Mouse (Mus musculus): ENCODE data around the gene Atxn1.
A peak's percentile ranks its signal among the peaks of the same experiment; 100 is the strongest.

Gene Atxn1

DNA sequence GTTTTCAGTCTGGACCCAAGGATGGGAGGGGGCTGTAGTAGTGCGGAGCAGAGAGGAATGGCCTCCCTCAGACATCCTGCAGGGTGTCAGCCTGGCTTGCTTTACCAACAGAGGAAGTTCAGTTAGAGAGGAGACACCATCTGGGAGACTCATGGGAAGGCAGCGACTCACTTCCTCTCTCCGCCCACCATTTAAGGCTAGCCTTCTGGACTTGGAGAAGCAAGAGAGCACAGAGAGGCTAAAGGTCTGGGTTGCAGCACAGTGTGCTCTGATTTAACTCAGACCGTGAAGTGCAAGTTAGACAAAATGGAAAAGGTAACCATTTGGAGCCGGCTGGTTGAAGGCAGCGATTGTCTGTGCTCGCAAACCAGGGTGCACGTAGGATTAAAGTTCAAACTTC lies 452.3 kb downstream of the Atxn1 start:
- peak; percentile 68 for DNase-seq

DNA sequence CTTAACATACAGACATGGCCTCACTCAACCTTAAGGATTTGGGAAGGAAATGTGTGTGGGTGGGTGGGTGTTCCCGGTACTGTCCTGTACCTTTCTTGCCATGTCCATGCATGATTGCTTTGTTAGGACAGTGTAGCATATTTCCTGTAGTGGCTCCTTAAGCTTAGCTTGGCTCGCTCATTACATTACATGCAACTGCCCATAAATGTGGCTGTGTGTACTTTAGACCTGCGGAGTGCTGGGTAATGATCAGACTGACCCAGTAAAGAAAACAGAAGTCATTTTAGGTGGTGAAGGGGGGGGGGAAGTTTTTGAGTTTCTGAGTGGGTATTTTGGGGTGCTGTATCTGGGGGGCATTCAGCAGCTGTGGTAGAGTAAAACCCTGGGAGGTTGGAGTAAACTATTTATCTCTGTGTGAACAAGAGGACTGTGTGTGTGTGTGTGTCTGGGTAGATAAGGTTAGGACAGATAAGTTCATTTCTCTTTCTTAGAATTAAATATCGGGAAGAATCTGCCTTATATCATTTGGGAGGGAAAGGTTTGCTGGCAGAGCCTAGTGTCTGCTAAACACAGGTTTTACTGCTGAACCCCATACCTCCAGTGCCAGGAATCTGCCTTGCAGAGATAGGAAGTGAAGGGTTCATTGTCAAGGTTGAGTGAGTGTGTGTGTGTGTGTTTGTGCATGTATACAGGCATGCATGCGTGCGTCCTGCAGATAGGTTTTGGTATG lies 452.9 kb downstream of the Atxn1 start:
- no peak for DNase-seq

DNA sequence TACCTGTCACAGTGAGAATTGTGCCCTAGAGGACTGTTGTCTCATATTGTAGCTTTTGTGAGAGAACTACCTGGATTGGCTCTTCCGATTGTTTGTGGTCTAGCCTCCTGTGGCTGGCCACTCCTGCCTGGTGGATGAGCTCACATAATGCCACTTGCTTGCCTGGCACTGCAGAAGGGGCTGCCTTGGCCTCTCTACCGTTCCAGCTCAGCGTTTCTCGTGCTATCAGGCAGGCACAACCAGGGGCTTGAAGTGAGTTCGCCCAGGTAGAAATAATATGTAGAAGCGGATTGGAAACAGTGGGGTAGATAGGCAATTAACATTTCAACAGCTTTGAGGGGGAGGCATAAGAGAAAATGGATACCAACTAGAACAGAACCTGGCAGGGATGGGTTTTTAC lies 455.4 kb downstream of the Atxn1 start:
- DNase-seq = peak; percentile 15

- DNase-seq = peak; percentile 79
Observed at GRCm38 (mm10) chr13:45508495-45508894, 456.3 kb downstream of the Atxn1 start.

DNA sequence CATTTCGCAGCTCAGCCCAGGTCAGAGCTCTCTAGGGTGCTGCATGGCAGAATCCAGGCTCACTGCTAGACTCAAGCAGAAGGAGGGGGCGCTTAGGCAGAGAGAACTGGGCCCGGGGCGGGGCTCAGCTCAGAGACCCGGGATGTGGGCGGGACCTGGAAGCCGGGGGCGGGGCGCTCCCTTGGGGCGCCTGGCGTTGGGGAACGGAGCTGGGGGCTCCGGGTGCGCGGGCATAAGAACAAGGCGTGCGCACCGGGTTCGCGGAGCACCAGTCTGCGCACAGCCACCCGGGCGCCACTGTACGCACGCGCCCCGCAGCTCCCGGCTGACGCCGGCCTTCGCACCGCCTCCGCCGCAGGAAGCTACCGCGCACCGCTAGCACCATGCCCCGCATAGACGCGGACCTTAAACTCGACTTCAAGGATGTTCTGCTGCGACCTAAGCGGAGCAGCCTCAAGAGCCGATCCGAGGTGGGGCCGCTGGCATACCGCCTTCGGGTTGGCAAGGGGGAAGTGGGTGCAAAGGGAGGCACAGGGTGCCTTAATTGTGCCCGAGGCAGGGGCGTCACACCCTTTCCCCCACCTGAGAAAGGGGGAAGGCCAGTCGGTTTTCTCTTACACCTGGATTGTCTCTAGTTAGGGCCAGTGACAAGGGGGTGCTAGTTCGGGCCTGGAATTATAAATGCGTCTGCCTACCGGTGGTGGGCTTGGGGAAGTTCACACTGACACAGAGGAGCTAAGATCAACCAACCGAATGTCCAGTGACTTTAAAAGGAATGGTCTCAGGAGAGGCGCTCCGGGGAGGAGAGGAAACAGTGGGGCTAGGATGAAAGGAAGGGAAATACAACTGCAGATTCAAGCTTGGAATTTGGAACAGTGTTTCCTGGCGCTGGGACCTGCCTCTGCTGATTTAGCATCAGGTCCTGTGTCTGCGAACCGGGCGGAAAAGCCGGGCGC lies 457.3 kb downstream of the Atxn1 start, which contains the start of gene Gmpr:
Gene Gmpr, plus strand, starts transcription at position 171 of the 956 bp plus-strand sequence.
- DNase-seq = peak; percentile 91

DNA sequence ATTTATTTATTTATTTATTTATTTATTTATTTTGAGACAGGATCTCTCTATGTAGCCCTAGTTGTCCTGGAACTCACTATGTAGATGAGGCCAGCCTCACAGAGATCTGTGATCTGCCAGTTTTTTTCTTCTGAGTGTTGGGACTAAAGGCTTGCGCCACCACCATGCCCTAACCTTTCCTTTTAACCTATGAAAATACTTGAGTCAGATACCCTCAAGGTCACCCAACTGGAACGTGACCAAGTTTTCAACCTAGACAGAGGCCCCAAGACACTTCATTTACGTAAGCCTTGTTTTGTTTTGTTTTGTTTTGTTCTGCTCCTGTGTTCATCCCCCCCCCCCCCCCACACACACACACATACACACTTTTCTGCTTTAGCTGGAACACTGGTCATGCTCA lies 459.3 kb downstream of the Atxn1 start:
- no peak for DNase-seq

DNA sequence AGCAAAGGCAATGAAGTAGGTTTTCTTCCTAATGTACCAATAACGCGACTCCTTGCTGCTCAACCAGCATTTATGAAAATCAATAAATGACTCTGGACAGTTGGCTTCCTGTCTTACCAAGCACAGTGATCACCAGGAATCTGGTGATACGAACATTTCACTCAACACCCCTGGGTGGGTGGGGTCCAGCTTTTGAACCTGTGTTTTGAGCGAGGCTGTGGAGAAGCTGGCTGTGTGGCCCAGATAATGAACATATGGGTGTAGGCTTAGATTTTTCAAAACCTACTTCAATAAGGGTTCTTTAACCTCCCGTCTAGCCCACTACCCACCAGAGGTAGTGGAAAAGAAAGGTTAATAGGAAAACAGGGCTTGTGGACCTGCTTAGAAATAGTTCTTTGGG lies 462.0 kb downstream of the Atxn1 start:
- no peak for DNase-seq

DNA sequence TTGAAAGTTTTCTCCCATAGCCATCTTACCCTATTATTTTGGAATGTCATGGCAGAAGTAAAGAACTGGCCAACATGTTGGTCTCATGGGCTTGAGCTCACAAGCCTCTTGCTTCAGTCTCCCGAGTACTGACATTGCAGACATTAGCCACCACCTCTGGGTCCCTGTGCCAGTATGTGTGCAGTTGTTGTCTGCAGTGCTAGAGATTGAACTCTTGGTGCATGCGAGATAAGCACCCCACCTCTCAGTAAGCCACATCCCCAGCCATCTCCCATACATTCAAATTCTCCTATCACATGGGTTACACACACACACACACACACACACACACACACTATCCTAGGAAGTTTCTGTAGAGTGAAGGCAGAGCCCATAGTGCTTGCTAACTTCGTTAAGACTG lies 464.9 kb downstream of the Atxn1 start:
- no peak for DNase-seq

Measured in layer of hippocampus, adult 9-11 months (tissue).